Mouse (Mus musculus) inflammation-experienced regulatory T-cells (primary cell): ENCODE measurements around the gene Steap4. TPM values are rescaled to one million over a fixed set of nuclear protein-coding genes. Genes with fewer than 3 reads are reported as not detected.

Source experiments
- polyA plus RNA-seq, 2 experiments: library from polyadenylated mRNA; unstranded; fragments of 100-300 nt; shearing (Covaris generic); gene quantifications; one replicate each; pipeline ENCODE4 v1.2.1; 2017

The Steap4 gene
- polyA plus RNA-seq: not detected

DNA sequence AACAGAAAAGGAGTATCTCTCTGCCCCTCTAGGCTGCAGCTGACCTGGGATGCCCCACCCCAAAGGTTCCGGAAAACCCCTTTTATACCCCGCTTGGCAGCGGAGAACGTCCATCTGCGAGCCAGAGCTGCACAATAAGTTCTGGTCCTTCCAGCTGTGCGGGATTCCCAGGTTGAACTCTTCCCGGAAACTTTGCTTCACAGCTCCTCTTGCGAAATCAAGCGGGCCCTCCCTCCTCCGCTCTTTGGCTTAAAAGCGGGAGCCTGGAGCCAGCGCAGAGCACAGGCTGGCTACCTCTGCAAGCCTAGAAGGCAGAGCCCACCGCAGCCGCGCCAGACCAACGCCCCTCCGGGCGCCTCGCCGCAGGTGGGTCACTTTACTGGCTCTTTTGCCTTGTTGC lies at the start of gene Steap4:
Gene Steap4 (plus strand): TSS at position 282 of the 400 bp plus-strand sequence.

Other genes with a start within 250 kb of the Steap4 start
- 100 to 1,000 TPM; 581 to 653 TPM for gene Sri, start 85.6 kb downstream of the Steap4 start, polyA plus RNA-seq